Mouse (Mus musculus) cerebellum, adult (tissue): ENCODE measurements around the gene Celf2.

ENCODE experiments used
- ATAC-seq: cut with Nextera tagmentation; 2 replicates; pipeline ENCODE4 v1.9.2; 2017; ENCODE audit warnings: mild to moderate bottlenecking, moderate library complexity, mixed read lengths; ENCODE audit not compliant: insufficient number of reproducible peaks, low FRiP score, low TSS enrichment

Gene Celf2

DNA sequence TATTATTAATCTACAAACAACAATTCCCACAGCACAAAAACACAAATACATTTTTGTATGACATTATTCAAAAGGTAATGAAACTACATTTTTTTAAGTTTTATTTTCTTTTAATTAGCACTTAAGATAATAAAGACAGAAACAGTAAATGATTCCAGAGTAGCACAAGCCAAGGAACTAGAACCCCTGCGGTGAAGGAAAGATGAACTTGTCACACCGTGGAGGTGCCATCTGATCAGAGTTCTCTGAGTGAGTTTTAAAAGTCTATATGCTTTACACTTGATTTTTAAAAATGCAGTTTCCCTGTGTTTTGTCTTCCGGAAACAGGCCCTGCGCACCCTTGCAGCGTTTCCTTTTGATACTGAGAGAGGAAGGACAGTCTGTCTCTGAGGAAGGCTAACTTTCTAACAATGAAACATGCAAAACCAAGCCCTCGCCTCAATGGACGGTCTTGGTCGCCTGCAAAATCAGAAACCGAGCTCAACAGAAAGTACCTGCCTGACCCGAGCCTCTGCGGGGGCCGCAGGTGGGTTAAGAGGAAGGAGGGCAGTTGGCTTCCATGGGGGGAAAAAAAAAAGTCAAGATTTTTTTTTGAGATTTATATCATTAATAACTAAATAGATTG lies 966.7 kb downstream of the Celf2 start:
- ATAC-seq, result no peak

DNA sequence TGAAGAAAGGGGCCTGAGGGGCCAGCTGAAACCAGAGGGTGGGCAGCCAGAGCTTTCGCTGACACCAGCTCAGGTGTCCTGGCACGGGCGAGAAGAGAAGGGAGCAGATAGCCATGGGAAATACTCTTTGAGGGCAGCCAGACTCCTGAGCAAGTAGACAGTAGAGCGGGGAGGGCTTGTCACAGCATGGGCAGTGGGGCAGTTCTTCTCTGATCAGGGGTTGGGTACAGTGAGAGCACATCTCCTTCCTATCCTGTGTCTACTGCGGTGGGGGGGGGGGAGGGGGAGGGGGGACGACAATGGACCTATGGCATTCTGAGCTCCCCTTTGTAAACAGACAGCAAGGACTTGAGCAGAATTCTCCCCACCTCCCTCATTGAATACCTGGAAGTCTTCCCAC lies 968.5 kb downstream of the Celf2 start:
- no peak for ATAC-seq

DNA sequence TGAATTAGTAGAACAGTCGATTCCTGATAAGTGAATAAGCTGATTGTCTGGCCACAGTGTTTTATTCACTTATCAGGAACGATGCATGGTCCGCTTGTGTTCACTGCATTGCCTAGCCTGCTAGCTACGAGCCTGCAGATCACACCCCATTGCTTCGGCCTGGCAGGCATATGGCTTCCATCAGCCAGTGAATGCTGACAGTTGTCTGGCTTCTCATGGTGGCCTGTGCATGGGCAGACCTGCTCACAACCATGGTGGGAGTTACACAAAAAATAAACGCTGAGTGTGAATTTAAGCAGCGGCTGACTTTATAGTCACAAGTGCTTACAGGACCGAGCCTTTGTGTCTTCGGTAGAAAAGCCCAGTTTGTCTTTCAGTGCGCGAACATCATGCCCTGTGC lies 969.3 kb downstream of the Celf2 start:
- ATAC-seq, result no peak

DNA sequence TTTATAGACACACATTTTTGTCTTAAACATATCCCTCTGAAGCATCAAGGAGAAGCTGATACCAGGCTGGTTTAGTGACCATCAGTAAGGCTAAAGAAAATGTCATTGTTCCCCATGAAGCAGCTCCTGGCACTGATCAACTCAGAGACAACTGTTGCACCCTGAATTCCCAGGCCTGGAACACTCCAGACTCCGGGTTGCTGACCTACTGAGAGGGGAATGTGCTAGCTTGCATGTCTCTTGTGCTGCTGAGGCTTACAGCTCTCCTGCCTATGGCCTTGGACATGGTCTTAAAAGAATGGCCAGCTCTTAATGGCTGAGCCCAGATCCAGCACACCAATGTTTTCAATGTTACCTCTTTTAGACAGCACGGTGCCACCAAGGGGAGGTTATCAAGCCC lies 970.9 kb downstream of the Celf2 start:
- no peak for ATAC-seq

DNA sequence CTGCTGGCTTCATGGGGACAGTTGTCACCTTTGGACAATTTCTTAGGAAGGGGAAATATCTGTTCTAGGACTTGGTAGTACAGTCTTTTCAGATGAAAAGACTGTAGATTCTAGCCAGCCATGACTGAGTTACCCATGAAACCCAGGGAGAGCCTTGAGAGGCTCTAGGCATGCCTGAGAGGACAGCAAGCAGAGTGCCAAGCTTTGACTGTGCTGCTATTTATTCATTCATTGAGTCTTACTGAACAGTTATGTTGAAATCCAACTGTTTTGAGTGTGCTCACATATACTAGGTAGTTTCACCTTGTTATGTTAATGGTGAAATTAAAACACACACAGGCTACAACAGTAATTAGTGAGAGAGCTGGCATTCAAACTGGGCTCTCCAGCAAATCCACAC lies 971.3 kb downstream of the Celf2 start:
- ATAC-seq, result no peak

DNA sequence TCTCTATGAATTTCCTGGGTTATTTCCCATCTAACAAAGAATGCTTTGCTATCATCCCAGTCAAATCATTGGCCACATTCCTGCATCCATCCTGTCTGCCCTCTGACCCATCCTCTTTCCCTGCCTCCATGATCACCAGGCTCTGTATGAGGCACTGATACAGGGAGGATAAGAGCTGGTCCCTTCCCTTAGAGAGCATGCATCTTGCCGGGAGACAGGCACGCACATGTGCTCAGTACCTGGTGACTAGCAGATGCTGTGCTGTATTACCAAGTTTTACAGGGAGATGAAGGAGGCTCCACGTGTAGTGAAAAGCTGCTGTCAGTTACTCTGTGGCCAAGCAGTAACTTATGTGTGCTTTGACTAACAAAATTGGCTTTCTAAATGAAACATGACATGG lies 972.0 kb downstream of the Celf2 start:
- no peak for ATAC-seq

DNA sequence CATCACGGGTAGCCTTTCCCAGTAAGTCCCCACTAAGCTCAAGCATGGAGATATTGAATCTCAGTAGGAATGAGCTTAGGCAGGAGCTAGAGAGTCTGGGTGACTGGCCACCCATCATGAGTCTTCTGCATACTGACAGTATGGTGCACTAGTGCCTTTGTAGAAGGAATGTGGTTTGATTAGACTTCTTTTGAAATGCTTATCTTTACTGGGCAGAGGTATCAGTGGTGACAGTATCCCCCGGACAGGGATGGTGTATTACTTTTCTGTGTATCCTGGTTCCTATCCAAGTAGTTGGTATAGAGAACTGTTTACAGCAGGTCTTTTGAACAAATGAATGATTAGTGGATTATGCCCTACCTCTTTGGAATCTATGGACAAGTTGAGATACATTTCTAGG lies 973.0 kb downstream of the Celf2 start:
- ATAC-seq, result no peak

DNA sequence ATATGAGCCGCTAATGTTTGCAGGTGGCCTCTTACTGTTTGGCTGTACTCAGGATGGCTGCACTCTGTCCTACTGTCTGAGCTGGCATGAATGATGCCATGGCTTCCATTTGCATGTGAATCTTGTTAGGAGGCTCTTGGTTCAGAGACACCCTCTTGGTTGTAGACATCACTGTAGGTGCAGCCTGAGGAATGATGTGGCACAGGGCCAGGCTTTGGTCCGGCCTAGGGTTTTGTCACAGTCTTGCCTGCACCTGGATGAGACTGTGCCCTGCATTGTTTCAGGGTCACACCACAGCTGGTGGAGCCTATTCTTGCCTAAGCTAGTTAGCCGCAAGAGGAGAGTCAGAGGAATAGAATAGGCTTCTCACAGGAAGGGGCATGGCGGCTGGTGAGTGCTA lies 977.0 kb downstream of the Celf2 start:
- no peak for ATAC-seq

DNA sequence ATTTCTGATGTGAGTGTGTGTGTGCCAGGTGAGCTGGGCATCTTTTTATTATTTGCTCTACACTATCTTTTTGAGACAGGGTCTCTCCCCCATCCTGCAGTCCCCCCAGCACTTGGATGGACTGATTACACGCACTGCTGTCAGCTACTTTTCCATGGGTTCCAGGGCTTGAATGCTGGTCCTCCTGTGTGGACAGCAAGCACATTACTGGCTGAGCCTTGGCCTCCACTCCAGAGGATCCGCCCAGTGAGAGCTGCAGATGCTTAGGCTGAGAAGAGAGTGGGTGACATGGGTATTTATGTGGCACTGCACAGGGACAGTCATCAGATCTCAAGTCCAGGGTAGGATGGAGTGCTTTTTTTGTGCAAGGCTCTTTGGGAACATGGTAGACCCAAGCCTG lies 981.3 kb downstream of the Celf2 start:
- ATAC-seq, result no peak

DNA sequence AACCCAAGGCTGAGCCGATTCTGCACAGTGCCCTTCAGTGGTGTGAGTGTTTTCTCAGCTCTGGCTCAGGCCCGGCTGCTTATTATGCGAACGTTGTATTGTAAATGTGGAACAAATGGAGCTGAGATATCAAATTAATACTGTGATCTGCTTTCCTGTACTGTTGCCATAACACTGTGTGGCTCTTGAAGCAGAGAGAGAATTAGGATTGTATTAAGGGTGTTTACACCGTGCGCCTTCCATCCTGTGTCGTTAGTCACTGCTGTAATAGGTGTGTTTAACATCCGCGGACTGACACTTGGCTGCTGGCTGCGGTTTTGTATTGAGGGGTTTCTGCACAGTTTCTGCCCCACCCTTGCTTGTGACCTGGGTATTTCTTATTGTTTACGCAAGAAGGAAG lies 982.5 kb downstream of the Celf2 start:
- ATAC-seq, result no peak

DNA sequence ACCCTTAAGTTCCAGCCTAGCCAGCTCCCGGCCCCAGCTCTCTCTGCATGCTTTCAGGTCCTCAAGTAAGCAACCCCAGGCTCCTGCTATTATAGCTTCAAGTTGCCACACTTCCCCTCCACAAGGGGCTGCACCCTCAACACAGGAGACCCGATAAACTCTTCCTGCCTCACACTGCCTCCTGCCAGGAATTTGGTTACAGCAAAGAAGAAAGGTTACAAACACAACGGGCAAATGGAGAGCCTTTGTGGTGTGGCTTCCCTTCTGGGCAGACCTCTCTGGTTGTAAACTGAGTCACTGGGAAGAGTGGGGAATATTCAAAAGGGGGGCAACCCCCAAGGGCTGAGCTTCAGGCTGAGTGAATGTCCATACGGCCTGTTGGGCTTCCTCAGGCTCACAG lies 983.1 kb downstream of the Celf2 start:
- ATAC-seq, result no peak

DNA sequence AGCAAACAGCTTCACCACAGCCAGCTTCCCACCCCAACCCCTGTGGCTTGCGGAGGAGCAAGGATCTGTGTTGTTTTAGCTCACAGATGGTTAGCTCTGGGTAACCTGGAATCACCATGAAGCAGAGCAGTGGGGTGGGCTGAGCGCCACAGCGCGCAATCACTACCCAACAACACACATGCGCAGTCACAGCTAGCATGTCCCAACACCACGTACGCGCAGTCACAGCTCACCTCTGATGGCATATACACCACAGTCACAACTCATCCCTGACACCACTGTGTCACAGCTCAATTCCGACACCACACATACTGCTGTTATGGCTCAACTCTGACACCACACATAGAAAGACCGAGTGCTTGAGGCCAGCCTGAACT lies 985.5 kb downstream of the Celf2 start:
- no peak for ATAC-seq

DNA sequence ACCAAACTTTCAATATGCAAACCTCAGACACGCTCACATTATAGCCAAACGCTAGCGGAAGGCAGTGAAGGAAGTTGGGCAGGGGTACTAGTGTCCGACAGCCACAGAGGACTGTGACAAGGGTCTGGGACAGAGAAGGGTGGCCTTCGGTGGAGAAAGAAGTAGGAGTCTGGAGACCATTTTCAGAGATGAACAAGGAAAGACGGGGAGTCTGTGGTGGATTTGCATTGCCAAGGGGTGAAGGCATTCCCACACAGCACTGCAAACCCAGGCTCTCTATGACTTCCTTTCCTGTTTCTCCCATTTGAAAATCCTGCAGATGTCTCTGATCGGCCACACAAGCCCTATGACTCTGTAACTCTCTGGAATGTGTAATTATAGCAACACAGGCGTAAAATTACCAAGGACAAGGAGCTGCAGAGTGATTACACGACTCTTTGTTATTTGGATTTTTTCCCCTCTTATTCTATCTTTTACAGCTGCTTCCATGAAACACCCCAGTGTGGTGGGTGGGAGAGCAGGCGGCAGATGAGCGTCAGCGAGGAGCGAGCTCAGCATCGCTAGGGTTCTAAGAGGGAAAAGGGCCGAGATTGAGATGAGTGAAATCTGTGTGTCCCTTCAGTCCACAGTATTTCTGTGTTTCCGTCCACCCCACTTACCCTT lies 986.0 kb downstream of the Celf2 start:
- no peak for ATAC-seq

DNA sequence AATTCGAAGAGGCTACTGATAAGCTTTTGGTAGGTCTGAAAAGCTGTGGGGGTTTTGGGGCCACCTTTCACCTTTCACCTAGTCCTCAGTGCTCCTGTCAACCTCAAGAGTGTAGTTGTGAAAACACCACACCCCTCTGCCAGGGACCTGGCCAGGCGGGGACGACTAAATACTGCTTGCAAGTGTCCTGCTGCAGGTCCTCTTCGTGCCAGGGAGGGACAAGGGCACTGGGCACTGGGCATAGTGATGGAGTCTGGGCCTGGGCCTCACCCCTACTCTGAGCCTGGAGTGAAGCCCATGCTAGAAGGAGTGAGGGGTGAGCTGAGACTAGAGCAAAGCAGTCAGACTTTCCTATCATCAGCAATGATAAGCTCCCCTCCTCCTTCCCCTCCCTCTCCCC lies 987.0 kb downstream of the Celf2 start:
- no peak for ATAC-seq

DNA sequence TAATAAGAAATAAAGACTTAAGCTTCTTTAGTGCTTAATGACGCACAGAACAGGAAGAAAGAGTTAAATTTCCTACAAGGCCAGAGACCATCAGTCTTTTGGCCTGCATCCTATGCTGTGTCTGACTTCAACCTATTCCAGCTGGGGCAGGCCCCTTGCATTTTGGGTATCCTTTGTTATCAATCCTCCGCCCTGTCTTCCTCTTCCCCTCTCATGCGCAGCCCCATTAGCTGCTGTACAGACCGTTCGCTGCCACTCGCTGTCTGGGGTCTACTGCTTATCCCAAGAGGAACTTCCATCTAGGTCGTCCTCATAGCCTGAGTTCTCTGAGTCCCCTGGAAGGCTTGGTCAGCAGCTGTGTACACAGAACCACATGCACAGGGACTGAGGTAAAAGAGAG lies 996.2 kb downstream of the Celf2 start:
- ATAC-seq, result no peak

DNA sequence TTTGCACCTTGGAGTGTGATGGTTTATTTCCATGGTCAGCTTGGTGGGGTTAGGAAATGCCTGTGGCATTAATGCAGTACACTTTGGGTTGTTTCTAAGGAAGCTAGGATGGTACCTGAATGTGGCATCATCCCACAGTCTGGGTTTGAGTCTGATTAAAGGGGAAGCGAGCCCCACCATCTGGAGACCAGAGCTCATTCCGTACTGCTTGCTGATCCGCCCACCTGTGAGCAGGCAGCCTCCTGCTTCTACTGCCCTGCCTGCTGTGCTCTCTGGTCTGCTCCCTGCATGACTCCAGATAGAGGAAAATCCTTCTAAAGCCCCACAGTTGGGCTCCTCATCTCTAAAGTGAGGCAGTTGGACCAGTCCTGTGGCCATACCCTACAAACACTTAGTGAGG lies 1002.3 kb downstream of the Celf2 start:
- no peak for ATAC-seq

DNA sequence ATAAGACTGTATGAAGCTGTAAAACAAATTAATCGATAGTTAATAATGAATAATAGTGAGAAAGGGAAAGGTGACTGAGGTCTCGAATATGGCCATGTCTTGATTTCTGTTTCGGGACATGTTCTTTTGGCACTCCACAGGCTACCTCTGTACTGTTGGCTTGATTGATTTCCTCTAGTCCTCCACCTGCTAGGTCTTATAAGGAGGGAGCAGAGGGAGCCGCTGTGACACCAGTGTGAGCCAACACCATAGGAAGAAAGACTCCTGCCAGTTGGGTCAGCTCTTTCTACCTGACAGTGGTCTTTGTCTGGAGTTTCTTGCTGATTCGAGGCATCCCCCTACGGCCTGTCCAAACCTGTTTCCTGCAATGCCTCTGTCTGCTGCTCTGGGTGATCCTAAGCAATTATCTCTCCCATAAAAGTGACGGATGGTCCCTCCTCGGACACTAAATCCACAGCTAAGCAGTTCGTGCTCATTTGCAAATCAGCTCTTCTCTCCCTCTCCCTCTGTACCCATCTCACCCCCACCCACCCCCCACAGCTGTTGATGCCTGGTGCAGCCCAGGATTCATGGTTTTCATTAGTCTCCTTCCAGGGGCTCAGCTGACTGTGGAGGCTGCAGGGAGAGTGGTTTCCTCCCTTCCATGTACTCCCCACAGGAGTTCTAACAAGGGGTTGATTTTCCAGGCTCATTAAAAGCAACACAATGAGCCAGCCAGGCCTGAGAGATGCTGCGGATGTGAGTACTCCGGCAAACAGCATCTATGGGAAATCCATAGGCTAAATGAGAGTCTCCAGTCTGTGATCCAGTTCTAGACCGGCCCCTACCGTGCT lies 1003.2 kb downstream of the Celf2 start:
- ATAC-seq, result no peak

DNA sequence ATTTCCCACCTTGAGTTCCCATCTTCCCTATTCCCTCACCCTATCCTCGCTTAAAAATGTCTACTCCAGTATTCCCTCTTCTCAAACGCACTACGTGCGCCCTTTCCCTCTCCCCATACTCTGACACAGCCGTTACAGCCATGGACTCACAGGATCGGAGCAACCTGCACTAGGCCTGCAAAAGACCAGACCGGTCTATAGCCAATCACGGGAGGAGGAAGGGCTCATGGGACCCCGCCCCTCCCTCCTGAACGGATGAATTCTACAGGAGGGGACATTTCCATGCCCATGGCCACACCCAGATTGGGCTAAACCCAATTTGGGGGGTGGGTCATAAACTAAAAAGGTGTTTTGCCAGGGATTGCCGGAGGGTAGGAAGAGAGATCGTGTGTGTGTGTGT lies 1003.8 kb downstream of the Celf2 start:
- no peak for ATAC-seq

DNA sequence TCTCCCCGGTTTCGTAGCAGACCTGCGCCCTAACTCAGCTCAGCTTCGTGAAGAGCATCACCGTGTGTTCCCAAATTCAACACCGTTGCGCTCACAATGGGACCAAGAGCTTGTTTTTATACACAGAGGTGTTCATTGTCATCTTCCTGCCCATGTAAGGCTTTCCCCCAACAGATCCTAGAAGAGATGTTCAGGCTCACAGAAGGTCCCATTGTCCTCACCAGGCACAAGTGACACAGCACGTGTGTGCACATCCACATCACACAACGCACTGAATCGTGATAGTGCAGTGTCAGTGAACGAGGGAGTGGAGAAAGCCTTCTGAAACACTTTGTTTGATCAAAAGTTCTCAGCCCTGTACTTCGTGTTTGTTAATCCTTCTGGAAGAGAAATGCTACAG lies 1011.3 kb downstream of the Celf2 start:
- ATAC-seq, result no peak

DNA sequence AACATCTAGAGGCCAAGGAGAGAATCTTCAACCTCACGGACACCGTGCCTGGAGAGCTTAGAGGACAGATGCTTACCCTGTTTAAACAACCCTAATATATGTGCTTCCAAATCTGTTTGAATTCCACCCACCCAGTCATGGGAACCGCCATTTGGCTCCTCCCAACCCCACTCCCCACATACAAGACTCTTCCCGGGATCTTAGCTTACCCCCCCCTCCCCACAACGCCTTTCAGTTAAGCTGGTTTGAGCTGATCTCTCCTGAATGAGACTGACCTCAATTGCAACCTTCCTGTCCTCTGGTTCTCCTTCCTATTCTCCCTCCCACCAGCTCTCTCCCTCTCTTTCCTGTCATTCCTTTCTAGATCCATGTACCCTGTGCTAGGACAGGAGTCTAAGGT lies 1011.7 kb downstream of the Celf2 start:
- ATAC-seq, result no peak

DNA sequence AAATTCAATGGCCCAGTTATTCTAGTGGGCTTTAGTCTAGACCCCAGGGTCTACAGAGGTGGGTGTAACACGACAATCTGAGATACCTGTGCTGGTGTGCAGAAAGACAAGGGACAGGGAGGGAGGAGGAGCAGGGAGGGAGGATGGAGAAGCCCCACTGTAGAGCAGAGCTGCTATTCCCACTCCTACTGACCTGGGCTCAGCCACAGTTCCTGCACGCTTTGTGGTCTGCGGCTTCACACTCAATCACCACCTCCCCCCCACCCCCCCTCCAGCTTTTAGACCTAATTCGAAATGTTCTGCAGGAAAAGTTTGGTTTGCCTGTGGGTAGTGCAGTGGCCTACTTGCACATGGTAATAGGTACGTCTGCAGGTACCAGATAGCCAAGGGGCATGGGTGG lies 1015.5 kb downstream of the Celf2 start:
- no peak for ATAC-seq

DNA sequence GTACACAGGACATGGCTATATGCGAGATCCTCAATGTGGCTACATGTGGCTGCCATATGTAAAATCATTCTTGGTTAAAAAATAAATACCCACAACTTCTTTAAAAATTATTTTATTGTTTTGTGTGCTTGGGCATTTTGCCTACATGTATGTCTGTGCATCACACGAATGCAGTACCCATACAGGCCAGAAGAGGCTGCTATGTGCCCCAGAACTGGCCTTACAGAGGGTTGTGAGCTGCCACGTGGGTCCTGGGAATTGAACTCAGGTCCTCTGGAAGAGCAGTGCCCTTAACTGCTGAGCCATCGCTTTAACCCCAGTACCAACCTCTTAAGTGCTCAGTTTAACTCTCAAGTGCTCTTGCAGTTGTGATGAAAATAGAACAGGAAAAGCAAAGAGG lies 1018.5 kb downstream of the Celf2 start:
- no peak for ATAC-seq
